Mouse (Mus musculus) kidney, embryonic 14.5 days (tissue): Measurements from ENCODE around the gene Pde4c. TPM values are rescaled to one million over a fixed set of nuclear protein-coding genes. Genes with fewer than 3 reads are reported as not detected.
A peak's percentile ranks its signal among the peaks of the same experiment; 100 is the strongest.

Experiments used
- ATAC-seq: fragments of 200-750 bp; cut with Nextera tagmentation; 2 replicates; pipeline ENCODE4 v1.8.0; 2017; ENCODE audit warnings: moderate number of reproducible peaks, mild to moderate bottlenecking, moderate TSS enrichment, moderate library complexity; ENCODE audit not compliant: low FRiP score, low TSS enrichment
- H3K27ac ChIP-seq: fragments of 300-500 bp; sonication (generic); 2 replicates; pipeline ENCODE4 v1.5.1; 2014; ENCODE audit warnings: low read depth, mild to moderate bottlenecking, low read length, moderate library complexity, mixed read lengths
- H3K27me3 ChIP-seq: fragments of 300-500 bp; sonication (generic); 2 replicates; pipeline ENCODE4 v1.6.1; 2014; ENCODE audit warnings: mild to moderate bottlenecking, low read length; ENCODE audit not compliant: control insufficient read depth, insufficient read depth
- H3K36me3 ChIP-seq: fragments of 300-500 bp; sonication (generic); 2 replicates; pipeline ENCODE4 v1.6.1; 2014; ENCODE audit warnings: low read length, mixed read lengths; ENCODE audit not compliant: control insufficient read depth, insufficient read depth
- H3K4me1 ChIP-seq: fragments of 300-500 bp; sonication (generic); 2 replicates; pipeline ENCODE4 v1.6.1; 2014; ENCODE audit warnings: low read length, mixed read lengths; ENCODE audit not compliant: control insufficient read depth, insufficient read depth
- H3K4me2 ChIP-seq: fragments of 300-500 bp; sonication (generic); replicated peaks from 2 replicates; pipeline ENCODE4 v1.6.1; 2014; ENCODE audit warnings: low read depth, mild to moderate bottlenecking, low read length
- H3K4me3 ChIP-seq: fragments of 300-500 bp; sonication (generic); 2 replicates; pipeline ENCODE4 v1.5.1; 2014; ENCODE audit warnings: mild to moderate bottlenecking, low read length
- H3K9ac ChIP-seq: fragments of 300-500 bp; sonication (generic); 2 replicates; pipeline ENCODE4 v1.6.1; 2014; ENCODE audit warnings: low read depth, mild to moderate bottlenecking, low read length, moderate library complexity
- H3K9me3 ChIP-seq: fragments of 300-500 bp; sonication (generic); 2 replicates; pipeline ENCODE4 v1.6.1; 2016; ENCODE audit warnings: low read length; ENCODE audit not compliant: control insufficient read depth
- WGBS: fragments of 180-500 bp; shearing (Covaris S2); extraction: QIAGEN DNeasy Blood & Tissue Kit; methylation state at CpG from one replicate; pipeline ENCODE4 v1.1.7; 2014; 5-methylcytosine and 5-hydroxymethylcytosine counted together
- polyA plus RNA-seq: library from polyadenylated mRNA; unstranded; fragments of >200 nt; fragmentation: Nextera tagmentation; extraction: Ambion mirVana; gene quantifications from 2 replicates; pipeline ENCODE4 v1.2.1, GENCODE M21; 2014

Pde4c gene
- polyA plus RNA-seq, 1 experiment from 2014 or later = 4.0 TPM

GRCm38 (mm10) chr8:70682193-70682592 lies 41.3 kb upstream of the Pde4c start:
- Histone ChIP-seq H3K9ac (peak overlapping the region; percentile 40; the same call in 1 of the 2 replicates), H3K9me3 (no peaks in the 10 kb centered on the region), H3K4me3 (no peak overlapping the region), H3K4me2 (peak overlapping the region; percentile 21), H3K4me1 (peaks cover 8% of the 10 kb centered on the region; the same call in 1 of the 2 replicates), H3K27me3 (no peaks in the 10 kb centered on the region), H3K36me3 (peaks cover 26% of the 10 kb centered on the region), H3K27ac (no peak overlapping the region)
- WGBS = 3% methylated on average over 19 of the region's 19 CpGs
- peak; percentile 45 for ATAC-seq

- Histone ChIP-seq H3K36me3 (peaks cover 22% of the 10 kb centered on the region), H3K4me3 (no peak overlapping the region), H3K4me2 (no peak overlapping the region), H3K27ac (no peak overlapping the region), H3K27me3 (no peaks in the 10 kb centered on the region), H3K9ac (no peak overlapping the region), H3K9me3 (no peaks in the 10 kb centered on the region), H3K4me1 (peaks cover 8% of the 10 kb centered on the region; the same call in 1 of the 2 replicates)
- WGBS = 79% methylated on average over 3 of the region's 3 CpGs
- ATAC-seq = no peak
These were observed 40.8 kb upstream of the Pde4c start for GRCm38 (mm10) chr8:70682692-70683091.

- ATAC-seq = no peak; the same call in 1 of the 2 replicates
- no peak overlapping the region for H3K4me2 ChIP-seq
- peaks cover 6% of the 10 kb centered on the region for H3K36me3 ChIP-seq
- no peaks in the 10 kb centered on the region for H3K9me3 ChIP-seq
- H3K9ac ChIP-seq = no peak overlapping the region
- WGBS = 49% methylated on average over 7 of the region's 7 CpGs
- no peak overlapping the region for H3K4me3 ChIP-seq
- H3K27ac ChIP-seq = no peak overlapping the region
- H3K4me1 ChIP-seq = peaks cover 8% of the 10 kb centered on the region; the same call in 1 of the 2 replicates
- H3K27me3 ChIP-seq = no peaks in the 10 kb centered on the region
These were observed 39.2 kb upstream of the Pde4c start for GRCm38 (mm10) chr8:70684291-70684690.

GRCm38 (mm10) chr8:70687576-70687975 lies 35.9 kb upstream of the Pde4c start:
- H3K9me3 ChIP-seq = no peaks in the 10 kb centered on the region
- WGBS = 80% methylated on average over 8 of the region's 8 CpGs
- ATAC-seq = no peak
- H3K36me3 ChIP-seq = no peaks in the 10 kb centered on the region
- no peak overlapping the region for H3K4me3 ChIP-seq
- H3K27me3 ChIP-seq = no peaks in the 10 kb centered on the region
- no peak overlapping the region for H3K27ac ChIP-seq
- H3K4me2 ChIP-seq = no peak overlapping the region
- H3K9ac ChIP-seq = no peak overlapping the region
- peaks cover 14% of the 10 kb centered on the region for H3K4me1 ChIP-seq

- no peaks in the 10 kb centered on the region for H3K27me3 ChIP-seq
- H3K9me3 ChIP-seq = no peaks in the 10 kb centered on the region
- no peak overlapping the region for H3K4me2 ChIP-seq
- no peak overlapping the region for H3K27ac ChIP-seq
- no peak overlapping the region for H3K4me3 ChIP-seq
- WGBS = 78% methylated on average over 3 of the region's 3 CpGs
- H3K36me3 ChIP-seq = no peaks in the 10 kb centered on the region
- peaks cover 15% of the 10 kb centered on the region for H3K4me1 ChIP-seq
- H3K9ac ChIP-seq = no peak overlapping the region
- ATAC-seq = no peak
These were observed 35.4 kb upstream of the Pde4c start for GRCm38 (mm10) chr8:70688136-70688535.

GRCm38 (mm10) chr8:70689892-70690390 lies 33.6 kb upstream of the Pde4c start:
- no peak for ATAC-seq
- Histone ChIP-seq H3K27ac (no peak overlapping the region), H3K4me1 (peaks cover 23% of the 10 kb centered on the region), H3K9me3 (no peaks in the 10 kb centered on the region), H3K36me3 (no peaks in the 10 kb centered on the region), H3K27me3 (no peaks in the 10 kb centered on the region), H3K9ac (no peak overlapping the region), H3K4me2 (no peak overlapping the region), H3K4me3 (no peak overlapping the region)
- WGBS = 78% methylated on average over 5 of the region's 5 CpGs

- Histone ChIP-seq H3K27me3 (no peaks in the 10 kb centered on the region), H3K9ac (peak overlapping the region; percentile 60), H3K27ac (peak overlapping the region; percentile 90), H3K36me3 (no peaks in the 10 kb centered on the region), H3K4me2 (peak overlapping the region; percentile 32), H3K4me1 (peaks cover 36% of the 10 kb centered on the region), H3K9me3 (no peaks in the 10 kb centered on the region), H3K4me3 (peak overlapping the region; percentile 7; the same call in 1 of the 2 replicates)
- WGBS = 60% methylated on average over 4 of the region's 4 CpGs
- no peak; the same call in 1 of the 2 replicates for ATAC-seq
These were observed 32.3 kb upstream of the Pde4c start for GRCm38 (mm10) chr8:70691230-70691629.

- peak; percentile 74 for ATAC-seq
- Histone ChIP-seq H3K9ac (peak overlapping the region; percentile 60), H3K4me2 (peak overlapping the region; percentile 32), H3K27ac (peak overlapping the region; percentile 90), H3K36me3 (no peaks in the 10 kb centered on the region), H3K27me3 (no peaks in the 10 kb centered on the region), H3K4me1 (peaks cover 41% of the 10 kb centered on the region), H3K4me3 (peak overlapping the region; percentile 7; the same call in 1 of the 2 replicates), H3K9me3 (no peaks in the 10 kb centered on the region)
- WGBS = 2% methylated on average over 20 of the region's 20 CpGs
These were observed 31.7 kb upstream of the Pde4c start for GRCm38 (mm10) chr8:70691727-70692231.

GRCm38 (mm10) chr8:70693636-70694035 lies 29.9 kb upstream of the Pde4c start:
- WGBS = 59% methylated on average over 5 of the region's 5 CpGs
- Histone ChIP-seq H3K9me3 (no peaks in the 10 kb centered on the region), H3K4me2 (no peak overlapping the region), H3K9ac (no peak overlapping the region), H3K36me3 (no peaks in the 10 kb centered on the region), H3K27me3 (no peaks in the 10 kb centered on the region), H3K4me3 (no peak overlapping the region), H3K4me1 (peaks cover 54% of the 10 kb centered on the region), H3K27ac (peak overlapping the region; percentile 20; the same call in 1 of the 2 replicates)
- ATAC-seq = no peak
